Mouse (Mus musculus) hematopoietic stem cell, adult 5-6 weeks (primary cell): ENCODE data around the gene Gnb1l. TPM values are rescaled to one million over a fixed set of nuclear protein-coding genes. Genes with fewer than 3 reads are reported as not detected.

Source experiments
- ATAC-seq, 2 experiments: fragments of 125-278 bp in 1 of 2; replicated peaks in 1 of 2; 2 replicates each; pipeline ENCODE4 v1.8.0; 2016 to 2017; ENCODE audit warnings: inconsistent platforms in 2 of 2, mild to moderate bottlenecking in 2 of 2, moderate number of reproducible peaks in 2 of 2, low read depth in 1 of 2, moderate TSS enrichment in 1 of 2; ENCODE audit not compliant: low FRiP score in 2 of 2, poor library complexity in 2 of 2, severe bottlenecking in 2 of 2, insufficient read depth in 1 of 2, low TSS enrichment in 1 of 2
- total RNA-seq: library from RNA; stranded (forward); fragments of 172-1452, 232-1000 nt; gene quantifications from 2 replicates; pipeline ENCODE4 v1.2.3, GENCODE M21; 2017

Gnb1l gene
- total RNA-seq, 1 experiment from 2014 or later, result 4.5 TPM

DNA sequence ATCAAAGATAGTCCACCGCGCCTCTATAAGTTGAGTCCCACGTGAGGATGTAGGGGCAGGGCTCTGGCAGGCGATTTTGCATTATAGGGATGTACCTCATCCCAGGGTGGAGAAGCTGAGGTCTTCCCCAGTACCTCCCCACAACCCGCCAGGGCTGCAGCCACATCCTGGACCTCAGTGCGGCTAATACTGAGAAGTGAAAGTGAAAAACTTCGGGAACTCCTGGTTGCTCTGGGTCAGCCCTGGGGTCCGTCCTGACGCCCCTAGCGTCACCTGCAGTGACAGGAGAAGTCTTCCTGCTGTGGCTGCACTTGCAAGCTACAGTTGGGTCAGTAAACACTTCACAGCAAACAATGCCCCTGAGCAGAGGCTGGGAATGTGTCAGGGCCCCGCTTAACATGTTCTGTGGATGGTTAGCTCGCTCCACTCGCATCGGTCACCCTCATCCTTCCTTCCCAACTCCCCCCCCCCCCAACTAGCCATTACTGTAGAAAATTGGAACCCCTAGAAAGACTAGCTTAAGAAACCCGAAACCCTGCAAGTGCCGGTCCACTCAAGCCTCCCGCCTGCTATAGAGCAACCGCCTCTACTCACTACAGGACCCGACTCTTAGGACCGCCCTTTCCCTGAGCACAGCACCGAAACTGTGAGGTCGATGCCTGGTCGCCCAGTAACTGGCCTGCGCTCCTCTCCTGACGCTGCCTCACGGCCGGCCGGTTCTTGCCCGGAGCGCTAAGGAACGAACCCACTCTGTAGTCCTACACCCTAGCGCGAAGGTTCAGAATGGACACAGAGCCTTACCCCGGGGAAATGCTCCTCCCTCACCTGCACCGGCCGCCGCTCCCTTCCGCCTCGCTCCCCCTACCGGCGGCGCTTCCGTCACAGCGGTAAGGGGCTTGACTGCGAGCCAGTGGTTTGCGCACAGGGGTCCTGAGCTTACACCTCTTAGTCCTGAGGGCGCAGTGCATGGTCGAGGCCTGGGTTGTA, 91.6 kb downstream of the Gnb1l start, which contains the start of gene Tbx1:
Tbx1 (minus strand) TSS at position 868 of the 987 bp plus-strand sequence.
- ATAC-seq, result peak; percentile 22 to 37; a peak in 3 of 4 replicates

DNA sequence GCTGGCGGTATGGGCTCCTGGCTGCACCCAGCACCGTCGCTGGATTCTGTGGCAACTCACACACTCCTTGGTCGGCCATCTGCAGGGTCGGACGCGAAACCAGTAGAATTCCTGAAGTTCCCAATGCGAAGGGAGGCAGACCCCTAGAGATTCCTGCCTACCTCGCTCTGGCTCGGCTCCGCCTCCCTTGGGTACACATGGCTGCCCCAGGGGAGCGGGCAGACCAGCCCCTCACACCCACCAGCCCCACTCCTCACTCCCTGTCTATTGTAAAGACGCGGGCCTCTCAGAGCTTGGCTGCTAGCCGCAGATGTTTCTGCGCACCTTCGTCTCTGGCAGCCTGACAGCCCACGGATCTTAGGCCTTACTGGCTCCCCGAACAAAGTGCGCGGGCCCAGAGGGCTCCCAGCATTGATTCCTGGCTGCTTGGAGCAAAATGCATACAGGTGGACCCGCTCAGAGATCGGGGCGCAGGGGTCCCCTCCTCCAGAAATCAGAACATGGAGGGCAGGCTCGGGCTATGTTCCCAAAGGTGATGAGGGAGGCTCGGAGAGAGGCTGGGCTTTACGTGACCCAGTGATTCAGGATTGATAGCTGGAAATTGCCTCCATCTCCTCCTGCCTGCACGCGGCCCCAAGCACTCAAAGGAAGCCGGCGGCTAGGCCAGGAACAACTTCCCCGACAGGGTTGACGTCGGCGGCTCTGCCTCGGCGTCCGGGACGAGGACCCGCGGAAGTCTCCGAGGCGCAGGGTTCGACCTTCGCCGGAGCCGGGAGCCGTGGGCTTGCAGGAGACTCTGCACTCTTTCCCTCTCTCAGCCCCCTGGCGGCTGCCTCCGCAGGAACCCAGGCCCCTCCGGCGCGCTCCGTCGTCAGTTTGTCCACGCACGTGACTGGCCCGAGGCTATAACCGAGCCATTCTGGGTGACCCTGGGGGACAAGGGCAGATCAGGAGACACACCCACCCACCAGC, 92.8 kb downstream of the Gnb1l start:
- peak; percentile 13 to 46; a peak in 2 of 4 replicates for ATAC-seq

DNA sequence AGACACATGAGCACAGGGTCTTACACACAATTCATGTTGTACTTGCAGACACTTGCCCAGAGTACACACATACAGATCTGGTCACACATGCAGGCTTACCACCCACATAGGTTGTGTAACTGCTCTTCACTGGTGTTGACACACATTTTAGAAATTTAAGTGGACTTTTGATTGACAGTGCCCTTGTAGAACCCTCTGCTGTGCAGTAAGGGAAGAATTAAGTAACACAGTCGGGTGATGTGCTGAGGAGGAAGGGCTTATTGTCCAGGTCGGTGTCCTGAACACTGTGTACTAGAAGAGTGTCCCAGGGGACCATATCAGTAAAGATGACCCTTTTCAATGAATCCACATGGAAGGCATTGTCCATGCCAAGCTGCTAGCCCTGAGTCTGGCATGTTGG, 95.4 kb downstream of the Gnb1l start:
- ATAC-seq, result no peak

DNA sequence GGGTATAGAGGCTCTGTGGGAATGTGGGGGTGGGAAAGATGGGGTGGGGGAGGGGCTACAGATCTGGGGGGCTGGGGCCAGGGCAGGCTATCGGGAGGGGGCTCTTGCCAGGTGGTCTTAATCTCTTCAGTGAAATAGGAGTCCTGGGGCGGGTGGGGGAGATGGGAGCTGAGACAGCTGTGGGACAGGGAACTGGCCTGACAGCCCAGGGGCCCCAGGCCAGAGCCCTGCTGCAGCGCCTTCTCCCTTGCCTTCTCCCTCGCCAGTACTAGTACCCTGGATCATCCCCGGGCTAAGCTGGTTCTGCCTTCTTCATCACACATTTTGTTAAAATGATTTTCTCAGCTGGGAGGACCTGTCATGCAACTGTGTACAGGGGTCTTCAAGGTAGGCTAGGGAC, 97.7 kb downstream of the Gnb1l start:
- ATAC-seq, result no peak

DNA sequence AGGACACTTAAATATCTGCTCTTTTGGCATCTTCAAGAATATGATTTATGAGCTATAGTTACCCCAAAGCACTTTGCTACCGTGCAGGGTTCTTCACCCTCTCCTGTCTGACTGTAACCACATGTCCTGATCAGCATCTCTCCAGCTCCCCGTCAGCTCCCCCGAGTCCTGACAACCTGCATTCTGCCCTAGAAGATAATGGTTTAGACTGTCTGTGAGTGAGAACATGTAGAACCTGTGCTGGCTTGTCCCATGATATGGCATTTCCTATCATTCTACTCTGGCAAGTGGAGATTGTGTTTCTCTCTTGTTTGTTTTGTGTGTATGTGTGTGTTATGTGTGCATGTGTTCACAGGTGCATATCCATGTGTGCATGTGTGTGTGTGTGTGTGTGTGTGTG, 99.5 kb downstream of the Gnb1l start:
- no peak for ATAC-seq

DNA sequence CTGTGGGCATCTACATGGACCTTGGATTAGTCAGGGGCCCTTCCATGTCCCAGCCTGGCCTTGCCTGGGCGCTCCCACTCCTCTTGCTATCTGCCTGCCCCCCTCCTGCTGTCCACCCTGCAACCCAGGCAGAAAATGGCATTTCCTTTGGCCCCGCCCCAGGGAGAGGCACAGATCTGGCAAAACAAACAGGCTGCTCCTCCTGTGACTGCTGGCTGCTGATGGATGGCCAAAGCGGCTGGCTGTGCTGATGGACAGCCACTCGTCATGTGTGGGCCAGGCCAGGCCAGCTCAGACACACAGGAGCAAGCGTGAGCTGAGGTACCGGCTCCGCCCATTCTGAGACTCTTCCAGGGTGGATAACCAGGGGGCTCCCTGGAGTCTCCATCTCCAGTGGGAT, 102.9 kb downstream of the Gnb1l start:
- ATAC-seq, result no peak

DNA sequence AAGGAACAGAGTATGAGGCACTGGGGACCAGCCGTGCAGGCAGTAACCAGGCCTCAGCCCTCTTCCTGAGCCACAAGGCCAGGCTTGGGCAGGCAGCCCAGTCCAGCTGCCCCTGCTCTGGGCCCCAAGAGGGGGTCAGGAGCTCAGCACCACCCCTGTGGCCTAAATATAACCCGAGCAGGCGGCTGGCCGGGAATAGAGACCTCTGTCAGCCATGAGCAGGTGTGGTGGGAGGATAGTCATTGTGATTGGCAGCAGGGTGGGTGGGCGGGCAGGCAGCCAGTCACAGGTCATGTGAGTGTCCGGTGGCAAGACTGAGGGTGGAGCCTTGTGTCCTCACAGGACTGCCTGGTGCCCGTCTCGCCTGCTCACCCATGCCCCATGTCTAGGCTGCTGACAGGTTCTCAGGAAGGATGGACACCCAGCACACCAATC, 105.8 kb downstream of the Gnb1l start:
- ATAC-seq, result no peak

DNA sequence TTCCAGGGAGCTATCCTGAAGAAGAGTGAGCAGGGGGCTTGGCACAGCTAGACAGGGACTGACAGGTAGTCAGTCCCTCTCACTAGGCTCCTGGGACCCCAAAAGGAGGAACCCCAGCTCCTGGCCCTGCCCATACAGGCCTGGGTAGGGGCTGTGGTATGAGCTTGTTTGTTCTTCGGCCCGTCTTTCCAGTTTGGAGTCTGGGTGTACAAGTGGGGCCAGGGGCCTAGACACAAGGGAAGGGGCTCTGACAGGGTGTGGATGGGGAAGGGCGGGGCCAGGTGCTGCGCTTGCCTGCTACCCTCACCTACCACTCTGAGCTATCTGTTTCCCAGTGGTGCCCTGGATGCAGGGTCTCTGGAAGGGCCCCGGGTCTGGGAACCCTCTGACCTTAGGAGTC, 107.2 kb downstream of the Gnb1l start:
- ATAC-seq, result no peak

DNA sequence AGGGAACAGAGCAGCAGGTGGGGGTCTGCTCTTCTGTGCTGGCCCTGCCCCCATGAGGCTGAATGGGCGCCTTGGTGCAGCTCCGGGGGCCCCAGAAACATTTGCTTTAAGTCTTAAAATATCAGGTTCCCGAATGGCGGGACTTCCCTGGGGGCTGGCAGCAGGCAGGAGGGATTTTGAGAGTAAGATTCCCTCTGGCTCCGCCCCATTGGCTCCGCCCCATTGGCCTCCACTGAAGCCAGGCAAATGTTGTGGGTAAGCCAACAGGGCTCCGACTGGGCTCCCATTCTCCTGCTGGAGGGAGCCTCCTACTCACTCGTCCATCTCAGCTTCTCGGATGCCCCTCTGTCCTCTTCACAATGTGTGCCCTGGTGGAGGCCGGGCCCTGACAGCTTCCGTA, 109.7 kb downstream of the Gnb1l start:
- no peak for ATAC-seq

DNA sequence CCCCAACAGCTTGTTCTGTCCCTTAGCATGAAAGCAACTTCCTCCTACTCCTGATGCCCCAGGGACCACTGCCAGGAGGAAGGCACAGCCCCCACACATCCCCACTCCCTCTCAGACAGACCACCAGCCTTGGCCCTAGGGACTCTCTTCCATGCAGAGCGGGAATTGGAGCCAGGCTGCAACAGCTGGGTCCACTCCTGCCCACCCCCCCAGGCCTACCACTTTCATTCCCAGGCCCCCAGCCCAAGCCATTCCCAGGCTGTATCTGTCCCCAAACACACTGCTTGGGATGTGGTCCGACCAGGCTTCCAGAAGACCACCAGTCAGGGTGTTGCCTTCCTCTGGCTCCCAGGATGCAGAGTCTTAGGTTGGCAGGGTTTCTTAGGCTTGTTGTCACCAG, 110.6 kb downstream of the Gnb1l start:
- no peak for ATAC-seq

DNA sequence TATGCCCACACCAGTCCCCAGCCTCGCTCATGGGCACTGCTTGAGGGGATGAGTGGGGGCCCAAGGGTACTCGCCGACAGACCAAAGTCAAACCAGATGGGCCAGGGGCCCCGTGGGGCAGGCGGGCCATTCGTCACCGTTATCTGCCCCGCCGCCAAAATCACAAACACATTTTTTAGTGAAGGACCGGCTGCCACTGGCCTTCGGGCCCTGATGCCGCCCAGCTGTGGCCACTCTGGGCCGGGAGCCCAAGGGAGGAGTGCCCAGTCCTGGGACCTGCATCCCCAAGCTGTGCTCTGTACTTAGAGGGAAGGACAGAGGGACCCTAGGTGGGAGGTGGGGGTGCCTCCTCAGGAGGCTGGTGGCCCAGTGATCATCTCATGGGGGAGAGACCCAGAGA, 113.2 kb downstream of the Gnb1l start:
- no peak for ATAC-seq

DNA sequence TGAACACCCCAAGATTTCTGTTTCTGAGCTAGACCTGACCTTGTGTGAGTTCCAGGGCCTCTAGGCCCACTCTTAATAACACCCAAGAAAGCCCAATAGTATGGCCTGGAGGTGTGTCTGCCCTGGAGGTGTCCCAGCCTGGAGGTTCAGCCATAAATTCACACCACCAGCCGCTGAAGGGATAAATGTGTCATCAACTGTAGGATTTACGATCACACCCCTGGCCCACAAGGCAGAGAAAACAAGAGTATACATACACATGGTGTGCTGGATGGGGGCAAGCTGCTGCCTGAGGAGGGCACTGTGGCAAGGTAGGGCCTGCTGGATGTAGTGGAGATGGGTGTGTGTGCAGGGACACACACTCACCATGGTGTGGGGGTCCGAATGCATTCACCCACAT, 114.8 kb downstream of the Gnb1l start:
- ATAC-seq, result no peak

Other genes starting within 250 kb of the Gnb1l start
- gene Ranbp1, start 250.0 kb upstream of the Gnb1l start, total RNA-seq, result 330 and 415 TPM in 2 replicates
- gene Gm49776, start 240.4 kb upstream of the Gnb1l start, total RNA-seq, result not detected in 2 replicates
- gene Dgcr8, start 209.5 kb upstream of the Gnb1l start, total RNA-seq, result 62.5 and 84.9 TPM in 2 replicates
- gene Tango2, start 150.6 kb upstream of the Gnb1l start, total RNA-seq, result 11.7 and 13.9 TPM in 2 replicates
- 4.7 and 12.7 TPM in 2 replicates for gene Arvcf, start 150.5 kb upstream of the Gnb1l start, total RNA-seq
- 12.6 and 16.3 TPM in 2 replicates for gene Txnrd2, start 72.3 kb upstream of the Gnb1l start, total RNA-seq
- gene Comt, start 71.9 kb upstream of the Gnb1l start, total RNA-seq, result 54.8 and 57.7 TPM in 2 replicates
- gene Rtl10, start 188 bp downstream of the Gnb1l start, total RNA-seq, result 6.7 and 8.4 TPM in 2 replicates
- gene Tbx1, start 92.0 kb downstream of the Gnb1l start, total RNA-seq, result not detected in 2 replicates
- 0.38 and 2.9 TPM in 2 replicates for gene Gp1bb, start 123.7 kb downstream of the Gnb1l start, total RNA-seq
- 2.1 TPM in 1 of 2 replicates, not detected in the other for gene Gm49601, start 127.7 kb downstream of the Gnb1l start, total RNA-seq
- 1.8 and 7.6 TPM in 2 replicates for gene Sept5, start 131.2 kb downstream of the Gnb1l start, total RNA-seq